Mouse (Mus musculus): ENCODE measurements around the gene Abcg8.

- TF ChIP-seq EP300 (IDR thresholded peaks at IDR 0.05; ENCODE audit: low read depth): no peak
- TF ChIP-seq CTCF (IDR thresholded peaks at IDR 0.05; ENCODE audit: low read depth): no peak
Measured at GRCm38 (mm10) chr17:84717416-84717815, 41.3 kb downstream of the Abcg8 start.
